ENCODE assay signal across 8 mouse cellular contexts in the genomic region with DNA sequence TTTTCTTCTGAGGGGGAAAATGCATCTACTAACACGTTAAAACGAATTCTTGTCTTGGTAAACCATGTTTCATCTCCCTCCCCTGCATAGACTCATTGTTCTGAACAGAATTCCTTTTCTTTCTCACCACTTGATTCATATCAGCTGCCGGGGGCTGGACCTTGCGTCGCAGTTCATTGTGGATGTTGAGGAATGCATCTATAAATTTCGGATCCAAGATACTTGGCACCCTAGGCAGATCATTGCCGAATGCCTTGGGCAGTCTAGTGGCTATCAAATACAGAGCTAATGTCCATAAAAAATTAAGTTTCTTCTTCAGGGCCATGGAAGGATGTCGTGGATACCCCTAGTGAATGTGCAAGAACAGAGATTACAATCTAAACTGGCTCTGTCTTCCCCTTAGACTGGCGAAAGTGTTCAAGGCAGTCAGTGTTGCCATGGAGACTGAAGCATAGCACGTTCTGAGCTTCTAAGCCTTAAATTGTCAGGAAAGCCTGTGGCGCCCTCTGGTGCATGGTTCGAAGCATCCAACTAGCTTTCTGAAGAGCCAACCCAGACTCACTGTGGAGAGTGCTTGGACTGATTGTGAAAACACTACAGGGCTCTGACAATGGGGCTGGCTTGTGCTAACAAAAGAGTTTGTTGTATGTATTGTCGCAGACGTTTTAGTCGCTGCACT. TPM values are rescaled to one million over a fixed set of nuclear protein-coding genes. Genes with fewer than 3 reads are reported as not detected.
DNase-seq lines count a peak whose midpoint lies in the region; ATAC-seq and TF ChIP-seq lines count a peak whose summit lies in the region.
"Not testable (repeated sequence)": the region's sequence is repeated elsewhere in the genome, so short reads cannot be mapped to it uniquely, and the experiment has no call there.

Gene Glipr1l3 (minus strand): TSS at position 446 of the 679 bp plus-strand sequence.

- peak; percentile 90 for DNase-seq in 3T3-L1 (ENCODE audit: low read depth, low spot score)
- peak; percentile 75 for DNase-seq in adrenal gland, postnatal 25 days
- DNase-seq in embryonic facial prominence, embryonic 11.5 days (ENCODE audit: low spot score) = peak; percentile 95
- DNase-seq in heart, adult 2 months = peak; percentile 27 to 31
- peak; percentile 56 for DNase-seq in kidney, adult 9 months
- peak; percentile 86 for DNase-seq in limb, embryonic 11.5 days (ENCODE audit: low spot score)

- intact Hi-C loops in heart, adult 2 months (cut with DNase I) = loop anchor here (10.0 kb wide), 1 partner anchor 105 kb away; no protein-coding TSS in a partner anchor

- not testable (repeated sequence) for H3K4me3 ChIP-seq in embryonic facial prominence, embryonic 11.5 days (ENCODE audit: low read depth, low read length); heart, adult 2 months; limb, embryonic 11.5 days (ENCODE audit: low read depth, low read length); small intestine, adult 2 months (ENCODE audit: low read depth, low read length)
- peak within 1 kb of the TSS; percentile 20 for H3K4me3 ChIP-seq in midbrain, embryonic 13.5 days (replicated peaks)

- H3K79me2 ChIP-seq in heart, adult 2 months (replicated peaks; ENCODE audit: control insufficient read depth, insufficient read depth, low read length) = not testable (repeated sequence)

- H3K9ac ChIP-seq in embryonic facial prominence, embryonic 11.5 days (replicated peaks; ENCODE audit: low read length); heart, adult 2 months (ENCODE audit: low read depth, low read length); limb, embryonic 11.5 days (ENCODE audit: low read length); midbrain, embryonic 13.5 days (replicated peaks): not testable (repeated sequence)

- not testable (repeated sequence) for TF ChIP-seq POLR2A in heart, adult 2 months (IDR thresholded peaks at IDR 0.05; ENCODE audit: insufficient read depth, low read depth, low read length); small intestine, adult 2 months (IDR thresholded peaks at IDR 0.05; ENCODE audit: low read depth, low read length)

- ATAC-seq in embryonic facial prominence, embryonic 11.5 days (replicated peaks; ENCODE audit: insufficient number of reproducible peaks, low FRiP score, low TSS enrichment, low read depth) = peak; percentile 90
- peak; percentile 75; the same call in 1 of the 2 replicates for ATAC-seq in limb, embryonic 11.5 days (ENCODE audit: insufficient number of reproducible peaks, low FRiP score, low TSS enrichment, low read depth)
- peak; percentile 96 for ATAC-seq in midbrain, embryonic 13.5 days

- not testable (repeated sequence) for H3K27ac ChIP-seq in embryonic facial prominence, embryonic 11.5 days (replicated peaks; ENCODE audit: low read depth, low read length); heart, adult 2 months; limb, embryonic 11.5 days (replicated peaks; ENCODE audit: low read depth, low read length); small intestine, adult 2 months (ENCODE audit: insufficient read depth, low read depth, low read length)
- H3K27ac ChIP-seq in midbrain, embryonic 13.5 days = peak within 1 kb of the TSS; percentile 35; the same call in 1 of the 2 replicates

- not testable (repeated sequence) for H3K9me3 ChIP-seq in embryonic facial prominence, embryonic 11.5 days (replicated peaks; ENCODE audit: control insufficient read depth, low read length); limb, embryonic 11.5 days (ENCODE audit: control insufficient read depth, low read length); midbrain, embryonic 13.5 days

- H3K4me1 ChIP-seq in embryonic facial prominence, embryonic 11.5 days (ENCODE audit: control insufficient read depth, insufficient read depth, low read length); heart, adult 2 months (ENCODE audit: control insufficient read depth, insufficient read depth, low read length); limb, embryonic 11.5 days (ENCODE audit: control insufficient read depth, insufficient read depth, low read length); midbrain, embryonic 13.5 days (replicated peaks); small intestine, adult 2 months (ENCODE audit: control insufficient read depth, insufficient read depth, insufficient read length, low read length): not testable (repeated sequence)

- not testable (repeated sequence) for H3K27me3 ChIP-seq in embryonic facial prominence, embryonic 11.5 days (ENCODE audit: control insufficient read depth, insufficient read depth, low read length); heart, adult 2 months (ENCODE audit: control insufficient read depth, insufficient read depth, low read length); limb, embryonic 11.5 days (ENCODE audit: control insufficient read depth, insufficient read depth, low read length); midbrain, embryonic 13.5 days; small intestine, adult 2 months (ENCODE audit: control insufficient read depth, insufficient read depth, low read length)

- TF ChIP-seq CTCF in heart, adult 2 months (IDR thresholded peaks at IDR 0.05) = peak; percentile 50
- TF ChIP-seq CTCF in small intestine, adult 2 months (IDR thresholded peaks at IDR 0.05; ENCODE audit: extremely low read depth, insufficient read length, insufficient replicate concordance, low read depth, low read length) = peak; percentile 18; the same call in 1 of the 2 replicates

- not testable (repeated sequence) for H3K36me3 ChIP-seq in embryonic facial prominence, embryonic 11.5 days (replicated peaks; ENCODE audit: control insufficient read depth, insufficient read depth, low read depth, low read length); heart, adult 2 months (ENCODE audit: control insufficient read depth, insufficient read depth, low read length); limb, embryonic 11.5 days (ENCODE audit: control insufficient read depth, insufficient read depth, low read length); midbrain, embryonic 13.5 days; small intestine, adult 2 months (ENCODE audit: control insufficient read depth, insufficient read depth, low read length)

- 27% methylated on average over 15 of the region's 15 CpGs for WGBS in embryonic facial prominence, embryonic 11.5 days
- 25% methylated on average over 15 of the region's 15 CpGs for WGBS in heart, adult 2 months
- WGBS in limb, embryonic 11.5 days = 25% methylated on average over 15 of the region's 15 CpGs
- 10% methylated on average over 15 of the region's 15 CpGs for WGBS in midbrain, embryonic 13.5 days
- 18% methylated on average over 15 of the region's 15 CpGs for WGBS in small intestine, adult 2 months

- H3K4me2 ChIP-seq in embryonic facial prominence, embryonic 11.5 days (ENCODE audit: low read depth, low read length); limb, embryonic 11.5 days (ENCODE audit: low read depth, severe bottlenecking): not testable (repeated sequence)
- H3K4me2 ChIP-seq in midbrain, embryonic 13.5 days (replicated peaks) = peak within 1 kb of the TSS; percentile 48

- TF ChIP-seq EP300 in heart, adult 2 months (IDR thresholded peaks at IDR 0.05; ENCODE audit: insufficient read depth, low read depth, low read length) = not testable (repeated sequence)

RNA-seq across cellular contexts. Expression of gene Glipr1l3, which starts in this region (rescaled TPM):
- not detected in 2 replicates for total RNA-seq in adrenal gland, postnatal 25 days (2021)
- not detected in 2 replicates for polyA plus RNA-seq in embryonic facial prominence, embryonic 11.5 days (2014; fragmentation: Nextera tagmentation; extraction: Ambion mirVana)
- total RNA-seq in heart, adult 2 months (2021) = not detected
- not detected in 2 replicates for polyA plus RNA-seq in heart, adult 2 months (2012; rRNA removed)
- polyA plus RNA-seq in limb, embryonic 11.5 days (2014; fragmentation: Nextera tagmentation; extraction: Ambion mirVana) = not detected in 2 replicates
- polyA plus RNA-seq in midbrain, embryonic 13.5 days (2015; fragmentation: Nextera tagmentation; extraction: Ambion mirVana) = 0.24 and 0.46 TPM in 2 replicates
- polyA plus RNA-seq in small intestine, adult 2 months (2012; rRNA removed) = not detected in 2 replicates

Comparison
In these comparisons a context has a peak if more than half of its experiments do, and no peak if none do; other contexts are left out.
1. Peak in DNase-seq in adrenal gland, postnatal 25 days; RNA of the gene not detected or under 1 TPM.
2. Peak in DNase-seq and ATAC-seq in embryonic facial prominence, embryonic 11.5 days; RNA of the gene not detected or under 1 TPM.
3. Peak in DNase-seq in heart, adult 2 months; RNA of the gene not detected or under 1 TPM.
4. Peak in DNase-seq and ATAC-seq in limb, embryonic 11.5 days; RNA of the gene not detected or under 1 TPM.
5. Peak in ATAC-seq, H3K4me3 ChIP-seq, H3K27ac ChIP-seq and H3K4me2 ChIP-seq in midbrain, embryonic 13.5 days; RNA of the gene not detected or under 1 TPM.
6. DNase-seq: peak in every context shown above with its lines; median percentile 95 in embryonic facial prominence, embryonic 11.5 days; 90 in 3T3-L1; 86 in limb, embryonic 11.5 days; 75 in adrenal gland, postnatal 25 days; 56 in kidney, adult 9 months; 29 in heart, adult 2 months.